Mouse (Mus musculus) ES-E14 (cell line): ENCODE results near the gene Pde9a.

Experiments
- HCFC1 ChIP-seq: IDR thresholded peaks from 2 replicates; pipeline ENCODE4 v1.6.1; 2012; ENCODE audit warnings: low read length, inconsistent platforms, borderline replicate concordance; ENCODE audit not compliant: insufficient read depth
- ZC3H11A ChIP-seq: IDR thresholded peaks from 2 replicates; pipeline ENCODE4 v1.6.1; 2012; ENCODE audit warnings: low read depth, mild to moderate bottlenecking, inconsistent platforms, low read length, borderline replicate concordance
- ZNF384 ChIP-seq: IDR thresholded peaks from 2 replicates; pipeline ENCODE4 v1.6.1; 2012; ENCODE audit warnings: low read depth, low read length, inconsistent platforms

- TF ChIP-seq HCFC1 (no peak), ZC3H11A (no peak), ZNF384 (no peak)
These were observed 68.0 kb downstream of the Pde9a start for GRCm38 (mm10) chr17:31454056-31454455.
